Mouse (Mus musculus): ENCODE data around the gene Zfp335. TPM values are rescaled to one million over a fixed set of nuclear protein-coding genes. Genes with fewer than 3 reads are reported as not detected.
A peak's percentile ranks its signal among the peaks of the same experiment; 100 is the strongest.

Zfp335 gene
- polyA plus RNA-seq, 1 experiment from 2014 or later: 6.8 TPM

GRCm38 (mm10) chr2:164910360-164911061, 1.0 kb downstream of the Zfp335 start:
- 0 out of 2 replicates have a peak, but pooled peaks have one; percentile 1 for ATAC-seq (ENCODE audit: insufficient number of reproducible peaks, insufficient read depth, low FRiP score, low read depth)
- H3K4me1 ChIP-seq (ENCODE audit: control insufficient read depth in 2 of 2, insufficient read depth in 2 of 2, low read length in 2 of 2): peaks cover 10 to 21% of the 10 kb centered on the region in 2 experiments
- H3K36me3 ChIP-seq (ENCODE audit: control insufficient read depth, insufficient read depth, low read length): peaks cover 45% of the 10 kb centered on the region
- 4% methylated on average over 37 of the region's 37 CpGs for WGBS
- H3K27me3 ChIP-seq (ENCODE audit: control insufficient read depth, insufficient read depth, low read length): no peaks in the 10 kb centered on the region
- H3K4me2 ChIP-seq (ENCODE audit: low read length): peak overlapping the region; percentile 73
- H3K9me3 ChIP-seq (ENCODE audit: control insufficient read depth, low read length): peaks cover 6% of the 10 kb centered on the region
- H3K9ac ChIP-seq (ENCODE audit: low read length): peak overlapping the region; percentile 92
- peak overlapping the region; percentile 98 to 100 for H3K27ac ChIP-seq (replicated peaks in 1 of 2; ENCODE audit: control insufficient read depth in 1 of 2, insufficient read depth in 1 of 2, low read depth in 2 of 2, low read length in 2 of 2)
- H3K4me3 ChIP-seq (ENCODE audit: control insufficient read depth in 1 of 2, insufficient read depth in 1 of 2, low read depth in 1 of 2, low read length in 2 of 2): peak overlapping the region; percentile 88 to 92

GRCm38 (mm10) chr2:164909542-164909941, 2.0 kb downstream of the Zfp335 start:
- Histone ChIP-seq H3K27ac (replicated peaks in 1 of 2; ENCODE audit: control insufficient read depth in 1 of 2, insufficient read depth in 1 of 2, low read depth in 2 of 2, low read length in 2 of 2) (no peak overlapping the region), H3K9me3 (ENCODE audit: control insufficient read depth, low read length) (peaks cover 6% of the 10 kb centered on the region), H3K4me2 (ENCODE audit: low read length) (peak overlapping the region; percentile 73), H3K36me3 (ENCODE audit: control insufficient read depth, insufficient read depth, low read length) (peaks cover 55% of the 10 kb centered on the region), H3K9ac (ENCODE audit: low read length) (peak overlapping the region; percentile 27; the same call in 1 of the 2 replicates), H3K27me3 (ENCODE audit: control insufficient read depth, insufficient read depth, low read length) (no peaks in the 10 kb centered on the region), H3K4me3 (ENCODE audit: control insufficient read depth in 1 of 2, insufficient read depth in 1 of 2, low read depth in 1 of 2, low read length in 2 of 2) (peak overlapping the region; percentile 1 to 88; a peak in 2 of 4 replicates), H3K4me1 (ENCODE audit: control insufficient read depth in 2 of 2, insufficient read depth in 2 of 2, low read length in 2 of 2) (peaks cover 10 to 21% of the 10 kb centered on the region in 2 experiments)
- ATAC-seq (ENCODE audit: insufficient number of reproducible peaks, insufficient read depth, low FRiP score, low read depth): no peak
- 73% methylated on average over 1 of the region's 1 CpGs for WGBS

GRCm38 (mm10) chr2:164909100-164909499, 2.5 kb downstream of the Zfp335 start:
- no peak overlapping the region for H3K4me2 ChIP-seq (ENCODE audit: low read length)
- peaks cover 56% of the 10 kb centered on the region for H3K36me3 ChIP-seq (ENCODE audit: control insufficient read depth, insufficient read depth, low read length)
- H3K4me3 ChIP-seq (ENCODE audit: control insufficient read depth in 1 of 2, insufficient read depth in 1 of 2, low read depth in 1 of 2, low read length in 2 of 2): no peak overlapping the region

GRCm38 (mm10) chr2:164908011-164908410, 3.5 kb downstream of the Zfp335 start:
- Histone ChIP-seq H3K4me1 (ENCODE audit: control insufficient read depth in 2 of 2, insufficient read depth in 2 of 2, low read length in 2 of 2) (peaks cover 7 to 18% of the 10 kb centered on the region in 2 experiments), H3K9ac (ENCODE audit: low read length) (no peak overlapping the region), H3K4me3 (ENCODE audit: control insufficient read depth in 1 of 2, insufficient read depth in 1 of 2, low read depth in 1 of 2, low read length in 2 of 2) (no peak overlapping the region), H3K27ac (replicated peaks in 1 of 2; ENCODE audit: control insufficient read depth in 1 of 2, insufficient read depth in 1 of 2, low read depth in 2 of 2, low read length in 2 of 2) (no peak overlapping the region), H3K4me2 (ENCODE audit: low read length) (no peak overlapping the region), H3K9me3 (ENCODE audit: control insufficient read depth, low read length) (peaks cover 6% of the 10 kb centered on the region), H3K27me3 (ENCODE audit: control insufficient read depth, insufficient read depth, low read length) (no peaks in the 10 kb centered on the region), H3K36me3 (ENCODE audit: control insufficient read depth, insufficient read depth, low read length) (peaks cover 65% of the 10 kb centered on the region)
- 98% methylated on average over 5 of the region's 5 CpGs for WGBS
- ATAC-seq (ENCODE audit: insufficient number of reproducible peaks, insufficient read depth, low FRiP score, low read depth): no peak

More at GRCm38 (mm10) chr2:164909100-164909499, 2.5 kb downstream of the Zfp335 start:
- Histone ChIP-seq H3K9me3 (ENCODE audit: control insufficient read depth, low read length) (peaks cover 6% of the 10 kb centered on the region), H3K27ac (replicated peaks in 1 of 2; ENCODE audit: control insufficient read depth in 1 of 2, insufficient read depth in 1 of 2, low read depth in 2 of 2, low read length in 2 of 2) (no peak overlapping the region), H3K9ac (ENCODE audit: low read length) (peak overlapping the region; percentile 27; the same call in 1 of the 2 replicates), H3K27me3 (ENCODE audit: control insufficient read depth, insufficient read depth, low read length) (no peaks in the 10 kb centered on the region), H3K4me1 (ENCODE audit: control insufficient read depth in 2 of 2, insufficient read depth in 2 of 2, low read length in 2 of 2) (peaks cover 10 to 21% of the 10 kb centered on the region in 2 experiments)
- no peak for ATAC-seq (ENCODE audit: insufficient number of reproducible peaks, insufficient read depth, low FRiP score, low read depth)
- WGBS: 91% methylated on average over 3 of the region's 3 CpGs

- no peak for ATAC-seq (ENCODE audit: insufficient number of reproducible peaks, insufficient read depth, low FRiP score, low read depth)
- H3K27ac ChIP-seq (replicated peaks in 1 of 2; ENCODE audit: control insufficient read depth in 1 of 2, insufficient read depth in 1 of 2, low read depth in 2 of 2, low read length in 2 of 2): no peak overlapping the region
- no peak overlapping the region for H3K4me2 ChIP-seq (ENCODE audit: low read length)
- H3K36me3 ChIP-seq (ENCODE audit: control insufficient read depth, insufficient read depth, low read length): peaks cover 70% of the 10 kb centered on the region
- H3K9ac ChIP-seq (ENCODE audit: low read length): no peak overlapping the region
- peaks cover 6% of the 10 kb centered on the region for H3K9me3 ChIP-seq (ENCODE audit: control insufficient read depth, low read length)
- no peaks in the 10 kb centered on the region for H3K27me3 ChIP-seq (ENCODE audit: control insufficient read depth, insufficient read depth, low read length)
- 95% methylated on average over 12 of the region's 12 CpGs for WGBS
- H3K4me1 ChIP-seq (ENCODE audit: control insufficient read depth in 2 of 2, insufficient read depth in 2 of 2, low read length in 2 of 2): peaks cover 6 to 17% of the 10 kb centered on the region in 2 experiments
- no peak overlapping the region for H3K4me3 ChIP-seq (ENCODE audit: control insufficient read depth in 1 of 2, insufficient read depth in 1 of 2, low read depth in 1 of 2, low read length in 2 of 2)
Observed at GRCm38 (mm10) chr2:164907511-164907910, 4.0 kb downstream of the Zfp335 start.

GRCm38 (mm10) chr2:164906071-164906470, 5.5 kb downstream of the Zfp335 start:
- Histone ChIP-seq H3K4me1 (ENCODE audit: control insufficient read depth in 2 of 2, insufficient read depth in 2 of 2, low read length in 2 of 2) (peaks cover 4 to 12% of the 10 kb centered on the region in 2 experiments), H3K4me2 (ENCODE audit: low read length) (no peak overlapping the region), H3K27me3 (ENCODE audit: control insufficient read depth, insufficient read depth, low read length) (no peaks in the 10 kb centered on the region), H3K4me3 (ENCODE audit: control insufficient read depth in 1 of 2, insufficient read depth in 1 of 2, low read depth in 1 of 2, low read length in 2 of 2) (no peak overlapping the region), H3K9me3 (ENCODE audit: control insufficient read depth, low read length) (peaks cover 6% of the 10 kb centered on the region), H3K9ac (ENCODE audit: low read length) (no peak overlapping the region), H3K27ac (replicated peaks in 1 of 2; ENCODE audit: control insufficient read depth in 1 of 2, insufficient read depth in 1 of 2, low read depth in 2 of 2, low read length in 2 of 2) (no peak overlapping the region), H3K36me3 (ENCODE audit: control insufficient read depth, insufficient read depth, low read length) (peaks cover 84% of the 10 kb centered on the region)
- no peak for ATAC-seq (ENCODE audit: insufficient number of reproducible peaks, insufficient read depth, low FRiP score, low read depth)
- WGBS: over 99% methylated on average over 4 of the region's 4 CpGs

- H3K36me3 ChIP-seq (ENCODE audit: control insufficient read depth, insufficient read depth, low read length): peaks cover 100% of the 10 kb centered on the region
- H3K27ac ChIP-seq (replicated peaks in 1 of 2; ENCODE audit: control insufficient read depth in 1 of 2, insufficient read depth in 1 of 2, low read depth in 2 of 2, low read length in 2 of 2): no peak overlapping the region
- H3K9me3 ChIP-seq (ENCODE audit: control insufficient read depth, low read length): peaks cover 6% of the 10 kb centered on the region
- 75% methylated on average over 1 of the region's 1 CpGs for WGBS
- no peak overlapping the region for H3K4me3 ChIP-seq (ENCODE audit: control insufficient read depth in 1 of 2, insufficient read depth in 1 of 2, low read depth in 1 of 2, low read length in 2 of 2)
- no peak overlapping the region for H3K9ac ChIP-seq (ENCODE audit: low read length)
- H3K4me1 ChIP-seq (ENCODE audit: control insufficient read depth in 2 of 2, insufficient read depth in 2 of 2, low read length in 2 of 2): no peaks in the 10 kb centered on the region
- no peak overlapping the region for H3K4me2 ChIP-seq (ENCODE audit: low read length)
- no peaks in the 10 kb centered on the region for H3K27me3 ChIP-seq (ENCODE audit: control insufficient read depth, insufficient read depth, low read length)
- no peak for ATAC-seq (ENCODE audit: insufficient number of reproducible peaks, insufficient read depth, low FRiP score, low read depth)
Observed at GRCm38 (mm10) chr2:164903496-164903895, 8.1 kb downstream of the Zfp335 start.
